Mouse (Mus musculus) thymus, adult 2 months (tissue): ENCODE measurements around the gene Atp8b4.

Experiments
- CTCF ChIP-seq: fragments of 200-500 bp; IDR thresholded peaks from 2 replicates; pipeline ENCODE4 v1.5.1; 2012; ENCODE audit warnings: mild to moderate bottlenecking, control low read depth, low read length, moderate library complexity, borderline replicate concordance; ENCODE audit not compliant: control insufficient read depth, poor library complexity, insufficient read depth; ENCODE audit errors: extremely low read depth
- POLR2A ChIP-seq: fragments of 200-500 bp; IDR thresholded peaks from 2 replicates; pipeline ENCODE4 v1.6.1; 2012; ENCODE audit warnings: mild to moderate bottlenecking, low read length, control low read depth, moderate library complexity; ENCODE audit not compliant: control insufficient read depth, poor library complexity, insufficient read depth; ENCODE audit errors: extremely low read depth

GRCm38 (mm10) chr2:126274826-126275405 is 225.6 kb downstream of the Atp8b4 start:
- TF ChIP-seq CTCF, result no peak
- no peak for TF ChIP-seq POLR2A
